Mouse (Mus musculus): ENCODE data around the gene Lrr1.

DNA sequence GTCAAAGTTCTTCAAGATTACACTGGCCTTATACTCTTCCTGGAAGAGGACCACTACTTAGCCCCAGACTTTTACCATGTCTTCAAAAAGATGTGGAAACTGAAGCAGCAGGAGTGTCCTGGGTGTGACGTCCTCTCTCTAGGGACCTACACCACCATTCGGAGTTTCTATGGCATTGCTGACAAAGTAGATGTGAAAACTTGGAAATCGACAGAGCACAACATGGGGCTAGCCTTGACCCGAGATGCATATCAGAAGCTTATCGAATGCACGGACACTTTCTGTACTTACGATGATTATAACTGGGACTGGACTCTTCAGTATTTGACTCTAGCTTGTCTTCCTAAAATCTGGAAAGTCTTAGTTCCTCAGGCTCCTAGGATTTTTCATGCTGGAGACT, 16.8 kb downstream of the Lrr1 start:
- TF ChIP-seq CHD2 (IDR thresholded peaks at IDR 0.05; ENCODE audit: low read depth, low read length) (no peak), ZC3H11A (IDR thresholded peaks at IDR 0.05; ENCODE audit: borderline replicate concordance, low read depth, low read length) (no peak)
